Mouse (Mus musculus) T-helper 2 cell (primary cell): Measurements from ENCODE around the gene Zfp119b.
"Not testable (repeated sequence)": the region's sequence is repeated elsewhere in the genome, so short reads cannot be mapped to it uniquely, and the experiment has no call there.

Experiments used
- in situ Hi-C: fragments of 300-600 bp; cut with MboI, MseI; formaldehyde crosslinking; loops from one replicate; pipeline ENCODE4 v1.15.1; 2025; ENCODE audit warnings: high pct_unique_total_duplicates

Gene Zfp119b

GRCm38 (mm10) chr17:55892406-55892955, 56.8 kb downstream of the Zfp119b start:
- in situ Hi-C loops, result not testable (repeated sequence)
